Mouse (Mus musculus) brain, embryonic 14.5 days (tissue): ENCODE results near the gene Fam69a. TPM values are rescaled to one million over a fixed set of nuclear protein-coding genes. Genes with fewer than 3 reads are reported as not detected.

ENCODE experiments used
- DNase-seq: peaks from one replicate; pipeline ENCODE4 v3.0.0-alpha.2; 2011; ENCODE audit warnings: low read depth
- CTCF ChIP-seq: fragments of 200-500 bp; IDR thresholded peaks from 2 replicates; pipeline ENCODE4 v1.5.1; 2012; ENCODE audit warnings: inconsistent platforms, mild to moderate bottlenecking, moderate library complexity, borderline replicate concordance; ENCODE audit not compliant: insufficient read depth, insufficient read length; ENCODE audit errors: extremely low read depth
- POLR2A ChIP-seq: fragments of 200-500 bp; IDR thresholded peaks from 2 replicates; pipeline ENCODE4 v1.6.1; 2012; ENCODE audit warnings: mild to moderate bottlenecking, inconsistent platforms, borderline replicate concordance; ENCODE audit not compliant: poor library complexity, insufficient read depth, insufficient read length, severe bottlenecking; ENCODE audit errors: extremely low read depth
- polyA plus RNA-seq: library from polyadenylated mRNA; depleted of rRNA; stranded (reverse); fragments of >200 nt; gene quantifications from 2 replicates; pipeline ENCODE4 v1.2.3, GENCODE M21; 2012

Gene Fam69a
- polyA plus RNA-seq, 1 experiment = 18.9 TPM

GRCm38 (mm10) chr5:108005134-108005533, 18.2 kb upstream of the Fam69a start:
- TF ChIP-seq CTCF (peak; percentile 16; the same call in 1 of the 2 replicates), POLR2A (no peak)
- no peak for DNase-seq

- no peak for DNase-seq
Measured at GRCm38 (mm10) chr5:108002734-108003133, 15.8 kb upstream of the Fam69a start.

GRCm38 (mm10) chr5:108000776-108001548, 14.1 kb upstream of the Fam69a start:
- peak; percentile 80 for DNase-seq
- TF ChIP-seq POLR2A = no peak
- TF ChIP-seq CTCF = no peak

More at GRCm38 (mm10) chr5:108002734-108003133, 15.8 kb upstream of the Fam69a start:
- no peak for TF ChIP-seq POLR2A
- TF ChIP-seq CTCF = no peak

GRCm38 (mm10) chr5:107997717-107998116, 10.8 kb upstream of the Fam69a start:
- no peak for DNase-seq
- TF ChIP-seq POLR2A (no peak), CTCF (no peak)

DNA sequence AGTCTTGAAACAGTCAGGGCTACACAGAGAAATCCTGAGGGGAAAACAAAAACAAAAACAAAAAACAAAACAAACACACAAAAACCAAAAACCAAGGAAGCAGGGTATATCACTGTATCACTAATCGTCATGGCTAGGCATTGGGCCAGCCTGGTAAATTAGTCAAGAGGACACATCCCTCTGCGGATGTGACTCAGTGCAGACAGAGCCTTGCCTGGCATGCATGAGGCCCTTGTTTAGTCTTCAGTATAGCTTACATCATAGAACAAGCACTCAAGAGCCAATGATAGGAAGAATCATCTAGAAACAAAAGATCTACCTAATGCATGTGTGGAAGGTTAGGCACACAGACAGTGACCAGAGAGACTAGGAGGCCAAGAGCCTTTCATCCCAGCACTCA, 9.1 kb upstream of the Fam69a start:
- TF ChIP-seq CTCF (no peak), POLR2A (no peak)
- DNase-seq = no peak

DNA sequence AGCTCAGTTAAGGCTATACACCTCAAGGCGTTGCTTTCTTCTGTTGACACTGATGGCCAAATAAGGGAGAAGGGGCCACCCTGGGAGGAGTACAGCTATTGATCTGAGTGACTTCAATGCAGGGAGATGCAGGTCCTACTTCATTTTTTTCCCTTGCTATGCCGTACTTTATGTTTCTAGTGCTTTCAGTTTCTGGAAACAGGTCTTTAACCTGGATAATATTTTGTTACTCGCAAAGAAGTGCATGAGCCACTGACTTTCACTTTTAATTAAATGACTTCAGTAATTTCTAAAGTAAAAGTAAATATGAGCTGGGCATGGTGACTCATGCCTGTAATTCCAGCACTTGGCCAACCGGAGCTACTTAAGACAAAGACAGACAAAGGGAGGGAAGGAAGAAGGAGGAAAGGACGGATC, 958 bp upstream of the Fam69a start:
- DNase-seq = peak; percentile 37
- TF ChIP-seq CTCF = no peak
- TF ChIP-seq POLR2A = no peak

DNA sequence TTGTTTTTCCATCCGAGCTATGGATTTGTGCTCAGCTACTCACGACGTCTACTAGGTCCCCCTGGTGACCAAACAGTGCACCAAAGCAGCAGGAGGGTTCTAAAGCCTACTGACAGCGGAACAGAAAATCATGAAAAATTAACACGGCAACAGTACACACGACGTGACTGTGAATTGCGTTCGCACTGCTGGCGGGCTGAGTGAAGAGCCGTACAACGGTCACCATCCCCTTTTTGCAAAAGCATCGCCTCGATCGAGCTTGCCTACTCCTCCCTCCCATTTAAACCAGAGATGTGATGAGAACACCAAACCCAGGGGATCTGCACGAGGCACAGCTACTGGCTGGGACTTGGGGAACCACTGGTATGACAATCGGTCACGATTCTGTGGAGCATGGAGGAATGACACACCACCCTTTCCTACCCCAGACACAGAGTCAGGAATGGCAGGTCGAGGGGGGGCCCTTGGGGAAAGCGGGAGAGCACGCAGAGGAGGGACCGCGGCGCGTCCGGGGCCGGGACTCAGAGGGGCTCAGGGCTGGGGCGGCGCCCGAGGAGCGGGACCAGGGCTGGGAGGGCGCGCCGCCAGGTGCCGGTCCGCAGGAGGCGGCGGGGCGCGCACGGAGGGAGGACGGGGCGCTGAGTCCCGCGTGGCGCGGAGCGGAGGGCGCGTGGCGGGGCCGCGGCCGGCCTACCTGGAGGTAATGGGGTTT, 474 bp downstream of the Fam69a start:
- DNase-seq = peak; percentile 89
- no peak for TF ChIP-seq POLR2A
- peak; percentile 62; the same call in 1 of the 2 replicates for TF ChIP-seq CTCF

GRCm38 (mm10) chr5:107983946-107984345, 2.9 kb downstream of the Fam69a start:
- TF ChIP-seq CTCF (no peak), POLR2A (no peak)
- no peak for DNase-seq

- no peak for DNase-seq
- no peak for TF ChIP-seq POLR2A
- TF ChIP-seq CTCF = no peak
Measured at GRCm38 (mm10) chr5:107982016-107982415, 4.9 kb downstream of the Fam69a start.

GRCm38 (mm10) chr5:107979901-107980300, 7.0 kb downstream of the Fam69a start:
- no peak for DNase-seq

GRCm38 (mm10) chr5:107978289-107979035, 8.4 kb downstream of the Fam69a start:
- no peak for DNase-seq
- TF ChIP-seq CTCF (no peak), POLR2A (no peak)

More at GRCm38 (mm10) chr5:107979901-107980300, 7.0 kb downstream of the Fam69a start:
- no peak for TF ChIP-seq POLR2A
- TF ChIP-seq CTCF = no peak
